Mouse (Mus musculus) heart, adult 2 months (tissue): ENCODE results near the gene Nsun5. TPM values are rescaled to one million over a fixed set of nuclear protein-coding genes. Genes with fewer than 3 reads are reported as not detected.

Source experiments
- DNase-seq, 2 experiments: peaks; one replicate each; pipeline ENCODE4 v3.0.0; 2021
- H3K27ac ChIP-seq: fragments of 200-600 bp; 2 replicates; pipeline ENCODE4 v1.8.1; 2022
- H3K27me3 ChIP-seq: fragments of 200-500 bp; 2 replicates; pipeline ENCODE4 v1.6.1; 2012; ENCODE audit warnings: mild to moderate bottlenecking, low read length, inconsistent platforms, mixed read lengths; ENCODE audit not compliant: control insufficient read depth, insufficient read depth
- H3K36me3 ChIP-seq: fragments of 200-500 bp; 2 replicates; pipeline ENCODE4 v1.6.1; 2012; ENCODE audit warnings: low read length, inconsistent platforms; ENCODE audit not compliant: control insufficient read depth, insufficient read depth
- H3K4me1 ChIP-seq: fragments of 200-500 bp; 2 replicates; pipeline ENCODE4 v1.6.1; 2011; ENCODE audit warnings: low read length; ENCODE audit not compliant: control insufficient read depth, insufficient read depth
- H3K4me3 ChIP-seq: fragments of 200-600 bp; 2 replicates; pipeline ENCODE4 v1.8.1; 2022
- H3K79me2 ChIP-seq: fragments of 200-500 bp; replicated peaks from 2 replicates; pipeline ENCODE4 v1.6.1; 2012; ENCODE audit warnings: mild to moderate bottlenecking, inconsistent platforms, low read length, moderate library complexity, mixed read lengths; ENCODE audit not compliant: control insufficient read depth, insufficient read depth
- H3K9ac ChIP-seq: fragments of 200-500 bp; 2 replicates; pipeline ENCODE4 v1.6.1; 2012; ENCODE audit warnings: low read depth, mild to moderate bottlenecking, control low read depth, inconsistent platforms, low read length, mixed read lengths
- CTCF ChIP-seq: fragments of 200-600 bp; IDR thresholded peaks from 2 replicates; pipeline ENCODE4 v1.8.1; 2022; ENCODE audit warnings: antibody characterized with exemption, mild to moderate bottlenecking, moderate library complexity
- EP300 ChIP-seq: fragments of 200-500 bp; IDR thresholded peaks from 2 replicates; pipeline ENCODE4 v1.6.1; 2011; ENCODE audit warnings: low read depth, low read length, control low read depth; ENCODE audit not compliant: insufficient read depth
- POLR2A ChIP-seq: fragments of 200-500 bp; IDR thresholded peaks from 2 replicates; pipeline ENCODE4 v1.6.1; 2011; ENCODE audit warnings: mild to moderate bottlenecking, low read depth, low read length, control low read depth; ENCODE audit not compliant: insufficient read depth
- WGBS: fragments of 180-500 bp; shearing (Covaris S2); methylation state at CpG from one replicate; pipeline ENCODE4 v1.1.7; 2018; 5-methylcytosine and 5-hydroxymethylcytosine counted together
- intact Hi-C: fragments of 180-260 bp; cut with DNase I; formaldehyde crosslinking; loops from one replicate; pipeline ENCODE4 v1.15.1; 2025
- polyA plus RNA-seq: library from polyadenylated mRNA; depleted of rRNA; stranded (reverse); fragments of >200 nt; gene quantifications from 2 replicates; pipeline ENCODE4 v1.2.3, GENCODE M21; 2012
- total RNA-seq, 2 experiments: library from RNA; stranded (reverse); gene quantifications; 2 replicates each; pipeline ENCODE4 v1.2.3; 2021

Nsun5 gene
- total and polyA plus RNA-seq, 3 experiments: 14.1 to 21.6 (median 18.3) TPM

DNA sequence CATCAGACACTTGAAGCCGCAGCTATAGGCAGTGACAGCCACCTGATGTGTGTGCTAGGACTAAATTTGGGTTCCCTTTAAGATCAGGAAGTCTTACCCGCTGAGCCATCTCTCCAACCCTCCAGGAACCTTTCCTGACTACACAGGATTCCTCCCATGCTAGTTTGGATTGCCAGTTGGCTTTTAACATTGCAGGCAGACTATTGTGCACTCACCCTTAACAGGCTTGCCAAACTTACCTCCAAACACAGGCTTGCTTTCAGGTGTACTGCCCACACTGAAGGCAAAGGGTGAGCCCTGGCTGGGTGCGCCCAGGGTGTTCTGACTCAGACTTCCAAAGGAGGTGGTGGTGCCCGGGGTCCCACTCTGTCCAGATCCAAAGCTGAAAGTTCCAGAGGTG lies 10.9 kb downstream of the Nsun5 start:
- DNase-seq: no peak
- 85% methylated on average over 4 of the region's 4 CpGs for WGBS

GRCm38 (mm10) chr5:135381356-135381925 lies 11.7 kb downstream of the Nsun5 start:
- Histone ChIP-seq H3K9ac (no peak overlapping the region), H3K27ac (no peak overlapping the region; the same call in 1 of the 2 replicates), H3K79me2 (no peaks in the 10 kb centered on the region), H3K36me3 (no peaks in the 10 kb centered on the region), H3K27me3 (no peaks in the 10 kb centered on the region), H3K4me3 (no peak overlapping the region), H3K4me1 (no peaks in the 10 kb centered on the region; the same call in 1 of the 2 replicates)
- intact Hi-C loops: no loop called here
- 71% methylated on average over 10 of the region's 10 CpGs for WGBS
- DNase-seq: peak; percentile 40 to 71
- TF ChIP-seq POLR2A (no peak), CTCF (no peak), EP300 (no peak)

More for the DNA sequence above, 10.9 kb downstream of the Nsun5 start:
- Histone ChIP-seq H3K27me3 (no peaks in the 10 kb centered on the region), H3K27ac (no peak overlapping the region; the same call in 1 of the 2 replicates), H3K4me1 (no peaks in the 10 kb centered on the region; the same call in 1 of the 2 replicates), H3K9ac (no peak overlapping the region), H3K79me2 (no peaks in the 10 kb centered on the region), H3K36me3 (no peaks in the 10 kb centered on the region), H3K4me3 (no peak overlapping the region)
- intact Hi-C loops: no loop called here
- TF ChIP-seq POLR2A: no peak
- no peak for TF ChIP-seq EP300
- no peak for TF ChIP-seq CTCF

GRCm38 (mm10) chr5:135382746-135383145 lies 13.0 kb downstream of the Nsun5 start:
- no peaks in the 10 kb centered on the region; the same call in 1 of the 2 replicates for H3K4me1 ChIP-seq
- no peak for DNase-seq
- intact Hi-C loops: no loop called here
- no peak overlapping the region for H3K9ac ChIP-seq
- no peak for TF ChIP-seq POLR2A
- no peak for TF ChIP-seq CTCF
- TF ChIP-seq EP300: no peak
- no peak overlapping the region for H3K4me3 ChIP-seq
- no peaks in the 10 kb centered on the region for H3K27me3 ChIP-seq
- H3K79me2 ChIP-seq: no peaks in the 10 kb centered on the region
- H3K36me3 ChIP-seq: no peaks in the 10 kb centered on the region
- H3K27ac ChIP-seq: no peak overlapping the region
- WGBS: 87% methylated on average over 7 of the region's 7 CpGs

- H3K9ac ChIP-seq: no peak overlapping the region
- TF ChIP-seq POLR2A (no peak), CTCF (no peak), EP300 (no peak)
- no peak for DNase-seq
- WGBS: 78% methylated on average over 10 of the region's 10 CpGs
- H3K27ac ChIP-seq: no peak overlapping the region
- H3K27me3 ChIP-seq: no peaks in the 10 kb centered on the region
- H3K36me3 ChIP-seq: no peaks in the 10 kb centered on the region
- intact Hi-C loops: no loop called here
- H3K4me1 ChIP-seq: no peaks in the 10 kb centered on the region; the same call in 1 of the 2 replicates
- H3K79me2 ChIP-seq: no peaks in the 10 kb centered on the region
- no peak overlapping the region for H3K4me3 ChIP-seq
These were observed 14.0 kb downstream of the Nsun5 start for GRCm38 (mm10) chr5:135383771-135384170.

GRCm38 (mm10) chr5:135394004-135394823 lies 24.5 kb downstream of the Nsun5 start, which contains the start of gene Pom121:
Gene Pom121, minus strand, starts transcription at chr5:135394546.
- Histone ChIP-seq H3K36me3 (no peaks in the 10 kb centered on the region; the same call in 1 of the 2 replicates), H3K4me3 (peak within 1 kb of the TSS; percentile 94), H3K4me1 (peaks cover 5% of the 10 kb centered on the region), H3K27ac (peak within 1 kb of the TSS; percentile 81), H3K79me2 (peaks cover 7% of the 10 kb centered on the region), H3K27me3 (no peaks in the 10 kb centered on the region), H3K9ac (peak within 1 kb of the TSS; percentile 100)
- under 1% methylated on average over 109 of the region's 110 CpGs for WGBS
- DNase-seq: peak; percentile 87 to 88
- TF ChIP-seq POLR2A: peak; percentile 53; the same call in 1 of the 2 replicates
- no peak for TF ChIP-seq CTCF
- intact Hi-C loops: no loop called here

DNA sequence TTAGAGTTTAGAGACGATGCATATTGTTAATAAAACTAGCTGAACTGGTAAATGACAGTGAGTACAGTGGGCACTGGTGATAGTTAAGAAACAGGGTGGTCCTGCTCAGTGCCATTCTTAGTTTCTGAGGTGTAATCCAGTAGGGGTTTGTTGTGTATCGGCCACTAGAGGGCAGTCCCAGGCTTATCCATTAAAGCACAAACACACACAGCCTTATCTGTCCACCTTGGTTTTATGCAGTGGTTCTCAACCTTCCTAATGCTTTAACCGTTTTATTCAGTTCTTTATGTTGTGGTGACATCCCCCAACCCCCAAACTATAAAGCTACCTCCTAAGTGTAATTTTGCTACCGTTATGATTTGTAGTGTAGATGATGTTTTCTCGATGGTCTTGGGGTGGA lies 26.1 kb downstream of the Nsun5 start:
- Histone ChIP-seq H3K79me2 (peaks cover 4% of the 10 kb centered on the region), H3K27ac (no peak overlapping the region), H3K9ac (no peak overlapping the region), H3K36me3 (no peaks in the 10 kb centered on the region; the same call in 1 of the 2 replicates), H3K4me1 (peaks cover 5% of the 10 kb centered on the region), H3K4me3 (no peak overlapping the region), H3K27me3 (no peaks in the 10 kb centered on the region)
- TF ChIP-seq EP300 (no peak), CTCF (peak; percentile 82), POLR2A (no peak)
- 42% methylated on average over 5 of the region's 5 CpGs for WGBS
- intact Hi-C loops: no loop called here
- DNase-seq: no peak
